In genomic region chr1:132533840-132534239, GRCm38 (mm10) we compare ENCODE assay signal across 13 mouse cellular contexts. TPM values are rescaled to one million over a fixed set of nuclear protein-coding genes. Genes with fewer than 3 reads are reported as not detected.
DNase-seq lines count a peak whose midpoint lies in the region; ATAC-seq and TF ChIP-seq lines count a peak whose summit lies in the region.
"Had no signal": no experiment of that assay in that cellular context is flagged by ENCODE, and none has a peak within 500 bp of the region (broad histone marks: within the 10 kb centered on the region; RNA-seq: fewer than 3 reads in every experiment).

No protein-coding gene starts in this region.

- no peaks in the 10 kb centered on the region; the same call in 1 of the 2 replicates for H3K36me3 ChIP-seq in midbrain, embryonic 10.5 days
- H3K36me3 ChIP-seq in midbrain, postnatal 0 days (ENCODE audit: insufficient read depth, low read length) = peaks cover 12% of the 10 kb centered on the region; the same call in 1 of the 2 replicates
- H3K36me3 ChIP-seq in hindbrain, embryonic 13.5 days = peaks cover 5% of the 10 kb centered on the region; the same call in 1 of the 2 replicates
- no peaks in the 10 kb centered on the region for H3K36me3 ChIP-seq in neural tube, embryonic 14.5 days (ENCODE audit: control insufficient read depth, insufficient read depth, low read length)

- H3K4me2 ChIP-seq in midbrain, postnatal 0 days (ENCODE audit: low read depth, low read length, poor library complexity, severe bottlenecking) = no peak overlapping the region
- peak overlapping the region; percentile 29 for H3K4me2 ChIP-seq in hindbrain, embryonic 13.5 days
- H3K4me2 ChIP-seq in neural tube, embryonic 14.5 days (ENCODE audit: low read depth, low read length) = no peak overlapping the region; the same call in 1 of the 2 replicates
- H3K4me2 ChIP-seq: heart, embryonic 11.5 days had no signal

- ATAC-seq in midbrain, postnatal 0 days (ENCODE audit: low FRiP score) = no peak
- ATAC-seq in hindbrain, embryonic 13.5 days (ENCODE audit: low FRiP score) = peak; percentile 34; the same call in 1 of the 2 replicates
- ATAC-seq in neural tube, embryonic 14.5 days (ENCODE audit: low read depth) = 0 out of 2 replicates have a peak, but pooled peaks have one; percentile 13

- DNase-seq in cerebellum, adult 9-11 months = peak; percentile 56
- no peak for DNase-seq in cerebellum, postnatal 4 days (ENCODE audit: low spot score in 2 of 2)
- DNase-seq in midbrain, embryonic 10.5 days (ENCODE audit: low spot score) = no peak
- DNase-seq in midbrain, postnatal 0 days (ENCODE audit: low spot score) = no peak
- no peak for DNase-seq in gastrocnemius, postnatal 4 days (ENCODE audit: low spot score in 2 of 2)
- no peak for DNase-seq in right cerebral cortex, postnatal 10 days (ENCODE audit: low spot score in 2 of 2)
- DNase-seq: right cerebral cortex, postnatal 14 days had no signal

- 6% methylated on average over 8 of the region's 8 CpGs for WGBS in midbrain, embryonic 10.5 days
- WGBS in midbrain, postnatal 0 days = 6% methylated on average over 8 of the region's 8 CpGs
- 2% methylated on average over 7 of the region's 8 CpGs for WGBS in hindbrain, embryonic 13.5 days
- 10% methylated on average over 7 of the region's 8 CpGs for WGBS in neural tube, embryonic 14.5 days

- no peak overlapping the region for H3K9ac ChIP-seq in midbrain, postnatal 0 days (replicated peaks; ENCODE audit: low read length, poor library complexity, severe bottlenecking)
- H3K9ac ChIP-seq in hindbrain, embryonic 13.5 days = peak overlapping the region; percentile 46
- peak overlapping the region; percentile 25; the same call in 1 of the 2 replicates for H3K9ac ChIP-seq in neural tube, embryonic 14.5 days (replicated peaks; ENCODE audit: low read depth, low read length)

- H3K9me3 ChIP-seq in midbrain, embryonic 10.5 days (replicated peaks) = no peaks in the 10 kb centered on the region
- H3K9me3 ChIP-seq in midbrain, postnatal 0 days (ENCODE audit: low read length) = no peaks in the 10 kb centered on the region
- H3K9me3 ChIP-seq in hindbrain, embryonic 13.5 days = no peaks in the 10 kb centered on the region
- no peaks in the 10 kb centered on the region for H3K9me3 ChIP-seq in neural tube, embryonic 14.5 days (ENCODE audit: control insufficient read depth, low read length)

- TF ChIP-seq CTCF in midbrain, postnatal 0 days (IDR thresholded peaks at IDR 0.05) = no peak

- H3K27me3 ChIP-seq in midbrain, embryonic 10.5 days (ENCODE audit: low read depth, poor library complexity, severe bottlenecking) = peaks cover 48% of the 10 kb centered on the region
- H3K27me3 ChIP-seq in midbrain, postnatal 0 days (ENCODE audit: insufficient read depth, low read length) = no peaks in the 10 kb centered on the region
- no peaks in the 10 kb centered on the region for H3K27me3 ChIP-seq in hindbrain, embryonic 13.5 days
- no peaks in the 10 kb centered on the region for H3K27me3 ChIP-seq in neural tube, embryonic 14.5 days (ENCODE audit: control insufficient read depth, insufficient read depth, low read length)

- peak overlapping the region; percentile 28 for H3K27ac ChIP-seq in midbrain, embryonic 10.5 days (replicated peaks)
- H3K27ac ChIP-seq in midbrain, postnatal 0 days (ENCODE audit: low read depth, low read length) = no peak overlapping the region
- peak overlapping the region; percentile 80 for H3K27ac ChIP-seq in hindbrain, embryonic 13.5 days
- H3K27ac ChIP-seq in neural tube, embryonic 14.5 days (ENCODE audit: low read depth, low read length) = peak overlapping the region; percentile 60; the same call in 1 of the 2 replicates
- H3K27ac ChIP-seq: layer of hippocampus, adult 2 months had no signal

- H3K4me1 ChIP-seq in midbrain, embryonic 10.5 days = peaks cover 53% of the 10 kb centered on the region
- H3K4me1 ChIP-seq in midbrain, postnatal 0 days (ENCODE audit: insufficient read depth, low read length) = 0 out of 2 replicates have a peak, but pooled peaks cover 6% of the 10 kb centered on the region
- peaks cover 70% of the 10 kb centered on the region for H3K4me1 ChIP-seq in hindbrain, embryonic 13.5 days (replicated peaks)
- H3K4me1 ChIP-seq in neural tube, embryonic 14.5 days (ENCODE audit: control insufficient read depth, insufficient read depth, low read length) = peaks cover 29% of the 10 kb centered on the region

- no peak overlapping the region for H3K4me3 ChIP-seq in midbrain, embryonic 10.5 days
- no peak overlapping the region for H3K4me3 ChIP-seq in midbrain, postnatal 0 days (ENCODE audit: low read depth, low read length)
- 0 out of 2 replicates have a peak overlapping the region, but pooled peaks have one; percentile 5 for H3K4me3 ChIP-seq in hindbrain, embryonic 13.5 days
- H3K4me3 ChIP-seq in neural tube, embryonic 14.5 days (ENCODE audit: low read depth, low read length) = no peak overlapping the region
- H3K4me3 ChIP-seq: erythroblast, embryonic 14.5 days; layer of hippocampus, adult 2 months; myocyte had no signal

RNA-seq across cellular contexts. Expression of gene Cntn2, which starts 9.2 kb away (rescaled TPM):
- polyA plus RNA-seq in midbrain, embryonic 10.5 days (2016; fragmentation: Nextera tagmentation; extraction: Ambion mirVana) = 14.2 and 34.9 TPM in 2 replicates
- total RNA-seq in midbrain, postnatal 0 days (2014; rRNA removed) = 55.4 and 69.2 TPM in 2 replicates
- 14.7 and 15.6 TPM in 2 replicates for polyA plus RNA-seq in midbrain, postnatal 0 days (2015; fragmentation: Nextera tagmentation; extraction: Ambion mirVana)
- polyA plus RNA-seq in hindbrain, embryonic 13.5 days (2015; fragmentation: Nextera tagmentation; extraction: Ambion mirVana) = 57.6 and 67.5 TPM in 2 replicates
- polyA plus RNA-seq in neural tube, embryonic 14.5 days (2014; fragmentation: Nextera tagmentation; extraction: Ambion mirVana) = 18.5 and 43.6 TPM in 2 replicates
- total RNA-seq in gastrocnemius, postnatal 4 days (2021) = under 1 TPM; 0.12 to 0.18 TPM
- polyA plus RNA-seq: myocyte had no signal

RNA-seq across cellular contexts. Expression of gene Tmem81, which starts 27.8 kb away (rescaled TPM):
- 1.2 and 1.6 TPM in 2 replicates for polyA plus RNA-seq in midbrain, embryonic 10.5 days (2016; fragmentation: Nextera tagmentation; extraction: Ambion mirVana)
- 0.38 and 1.4 TPM in 2 replicates for total RNA-seq in midbrain, postnatal 0 days (2014; rRNA removed)
- 0.81 and 0.96 TPM in 2 replicates for polyA plus RNA-seq in midbrain, postnatal 0 days (2015; fragmentation: Nextera tagmentation; extraction: Ambion mirVana)
- 0.97 and 1.0 TPM in 2 replicates for polyA plus RNA-seq in hindbrain, embryonic 13.5 days (2015; fragmentation: Nextera tagmentation; extraction: Ambion mirVana)
- polyA plus RNA-seq in neural tube, embryonic 14.5 days (2014; fragmentation: Nextera tagmentation; extraction: Ambion mirVana) = 0.60 and 1.3 TPM in 2 replicates
- 1 to 10 TPM; 1.7 to 2.3 TPM for total RNA-seq in gastrocnemius, postnatal 4 days (2021)

RNA-seq across cellular contexts. Expression of gene Rbbp5, which starts 56.7 kb away (rescaled TPM):
- 57.3 and 59.6 TPM in 2 replicates for polyA plus RNA-seq in midbrain, embryonic 10.5 days (2016; fragmentation: Nextera tagmentation; extraction: Ambion mirVana)
- total RNA-seq in midbrain, postnatal 0 days (2014; rRNA removed) = 22.6 and 31.4 TPM in 2 replicates
- polyA plus RNA-seq in midbrain, postnatal 0 days (2015; fragmentation: Nextera tagmentation; extraction: Ambion mirVana) = 25.5 and 25.8 TPM in 2 replicates
- polyA plus RNA-seq in hindbrain, embryonic 13.5 days (2015; fragmentation: Nextera tagmentation; extraction: Ambion mirVana) = 47.8 and 48.0 TPM in 2 replicates
- polyA plus RNA-seq in neural tube, embryonic 14.5 days (2014; fragmentation: Nextera tagmentation; extraction: Ambion mirVana) = 41.9 and 52.7 TPM in 2 replicates
- 10 to 100 TPM; 24.8 to 25.0 TPM for total RNA-seq in gastrocnemius, postnatal 4 days (2021)
